Mouse (Mus musculus) heart, postnatal 0 days (tissue): ENCODE measurements at regions not wholly inside any gene's neighbourhood (a gene's known extent, or its start where the extent isn't known, plus 50 kb on each side); places are given as distances from the start of the nearest gene placed in this dataset.

Source experiments
- CTCF ChIP-seq: IDR thresholded peaks from 2 replicates; pipeline ENCODE4 v1.5.1; 2016; ENCODE audit warnings: antibody characterized with exemption, control low read depth, low read depth
- EP300 ChIP-seq: IDR thresholded peaks from 2 replicates; pipeline ENCODE4 v1.6.1; 2016; ENCODE audit warnings: antibody characterized with exemption, low read depth

DNA sequence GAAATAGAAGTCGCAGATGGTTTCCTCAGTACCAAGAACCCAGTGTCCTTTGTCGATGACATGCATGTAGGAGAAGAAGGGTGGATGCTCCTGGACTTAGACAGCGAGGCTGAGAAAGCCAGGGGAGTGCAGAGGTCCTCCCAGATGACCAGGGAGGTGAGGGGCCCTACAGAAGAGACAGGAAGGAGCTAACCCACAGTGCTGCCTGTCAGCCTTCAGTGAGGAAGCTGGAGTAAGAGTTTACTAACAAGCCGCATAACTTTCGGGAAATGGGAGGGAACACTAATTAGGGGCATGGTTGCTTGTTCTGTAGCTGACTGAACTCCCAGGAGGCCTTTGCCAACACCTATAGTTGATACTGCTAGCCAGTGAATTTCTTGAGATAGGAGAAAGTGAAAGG lies 114.5 kb downstream of the Irs2 start:
- TF ChIP-seq CTCF (no peak), EP300 (no peak)
